ENCODE assay signal across 18 mouse cellular contexts in the genomic region with DNA sequence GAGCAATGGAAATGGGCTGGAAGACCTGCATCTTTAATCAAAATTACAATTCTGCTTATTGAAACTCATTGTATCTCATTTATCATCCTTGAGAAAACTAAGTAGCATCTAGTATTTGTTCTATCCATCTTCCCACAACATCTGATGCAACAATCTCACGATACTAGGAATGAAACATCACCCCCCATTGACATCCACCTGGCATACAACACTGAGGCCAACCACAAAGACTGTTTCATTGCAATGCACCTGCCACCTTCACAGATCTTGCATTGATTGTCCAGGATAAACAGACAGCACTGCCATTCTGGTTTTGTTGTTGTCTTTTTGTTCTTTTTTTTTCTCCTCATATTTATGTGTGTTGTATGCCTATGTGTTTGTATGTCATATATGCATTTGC.
"Had no signal": no experiment of that assay in that cellular context is flagged by ENCODE, and none has a peak within 500 bp of the region (broad histone marks: within the 10 kb centered on the region; RNA-seq: fewer than 3 reads in every experiment).

No protein-coding gene starts in this region.

- H3K9ac ChIP-seq: limb, embryonic 13.5 days; liver, embryonic 14.5 days; midbrain, embryonic 15.5 days; neural tube, embryonic 12.5 days; stomach, embryonic 15.5 days had no signal

- H3K27ac ChIP-seq: layer of hippocampus, adult 2 months; limb, embryonic 13.5 days; liver, embryonic 14.5 days; macrophage; midbrain, embryonic 15.5 days; neural tube, embryonic 12.5 days; stomach, embryonic 15.5 days had no signal

- H3K4me2 ChIP-seq: limb, embryonic 13.5 days; midbrain, embryonic 11.5 days; midbrain, embryonic 15.5 days; neural tube, embryonic 12.5 days; stomach, embryonic 15.5 days had no signal

- ATAC-seq: midbrain, embryonic 15.5 days had no signal

- H3K4me3 ChIP-seq: layer of hippocampus, adult 2 months; limb, embryonic 13.5 days; megakaryocyte, embryonic 14.5 days; midbrain, embryonic 15.5 days; neural tube, embryonic 12.5 days; stomach, embryonic 15.5 days had no signal

- H3K27me3 ChIP-seq: limb, embryonic 13.5 days; megakaryocyte, embryonic 14.5 days; midbrain, embryonic 15.5 days; neural tube, embryonic 12.5 days; stomach, embryonic 15.5 days had no signal

- DNase-seq: kidney, adult 9 months; kidney, postnatal 10 days; kidney, postnatal 4 days; left cerebral cortex, postnatal 4 days; lung, adult 18-20 months; retina, postnatal 1 day; right cerebral cortex, postnatal 14 days; thymus, adult 2 months; thymus, postnatal 25 days had no signal

- H3K9me3 ChIP-seq: limb, embryonic 13.5 days; megakaryocyte, embryonic 14.5 days; midbrain, embryonic 15.5 days; neural tube, embryonic 12.5 days; stomach, embryonic 15.5 days had no signal

- H3K4me1 ChIP-seq: limb, embryonic 13.5 days; megakaryocyte, embryonic 14.5 days; midbrain, embryonic 15.5 days; neural tube, embryonic 12.5 days; stomach, embryonic 15.5 days had no signal

- H3K36me3 ChIP-seq: limb, embryonic 13.5 days; midbrain, embryonic 15.5 days; neural tube, embryonic 12.5 days; stomach, embryonic 15.5 days had no signal
